Mouse (Mus musculus) kidney, postnatal 25 days (tissue): ENCODE results near the gene Elf2.
"Not testable (repeated sequence)": the region's sequence is repeated elsewhere in the genome, so short reads cannot be mapped to it uniquely, and the experiment has no call there.

Source experiments
- DNase-seq, 2 experiments: peaks; one replicate each; pipeline ENCODE4 v3.0.0; 2021; ENCODE audit warnings: mixed read lengths in 2 of 2

Gene Elf2

DNA sequence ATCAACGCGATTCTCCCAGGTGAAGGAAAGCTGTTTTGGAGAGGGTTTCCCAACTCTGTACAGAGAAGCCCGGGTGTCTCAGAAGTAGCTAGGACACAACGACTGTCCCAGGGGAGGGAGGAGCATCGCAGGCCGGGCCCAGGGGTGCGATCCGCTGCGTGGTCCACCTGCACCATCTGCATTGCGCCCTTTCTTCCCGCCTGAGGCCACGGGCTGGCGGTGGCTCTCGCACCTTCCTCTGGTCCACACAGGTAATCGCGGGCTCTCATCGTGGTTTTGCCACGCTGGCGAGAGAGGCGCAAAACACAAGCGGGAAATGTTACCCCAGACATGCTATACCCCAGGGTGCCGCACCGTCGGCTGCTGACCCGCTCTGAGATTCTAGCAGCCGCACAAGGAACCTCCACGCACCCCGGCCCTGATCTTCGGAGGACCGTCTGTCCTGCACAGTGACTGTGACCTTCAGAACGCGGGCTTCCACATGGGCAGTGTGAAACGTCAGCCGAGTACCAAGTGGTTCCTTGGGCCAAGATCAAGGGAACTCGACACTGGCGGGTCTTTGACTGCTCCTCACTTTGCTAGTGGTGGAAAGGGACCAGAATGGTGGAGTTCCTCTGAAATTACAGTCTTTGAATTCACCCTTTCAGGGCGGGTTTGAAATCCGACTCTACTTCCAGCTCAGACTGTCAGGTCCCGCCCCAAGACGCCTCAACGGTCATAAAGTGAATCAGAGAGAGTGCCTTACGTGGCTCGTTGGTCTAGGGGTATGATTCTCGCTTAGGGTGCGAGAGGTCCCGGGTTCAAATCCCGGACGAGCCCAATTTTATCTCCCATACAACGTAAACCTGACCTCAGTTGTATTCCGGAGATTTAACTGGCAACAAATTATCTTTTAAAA is 18.4 kb upstream of the Elf2 start:
- DNase-seq, result peak in 1 of 2 experiments; percentile 44

DNA sequence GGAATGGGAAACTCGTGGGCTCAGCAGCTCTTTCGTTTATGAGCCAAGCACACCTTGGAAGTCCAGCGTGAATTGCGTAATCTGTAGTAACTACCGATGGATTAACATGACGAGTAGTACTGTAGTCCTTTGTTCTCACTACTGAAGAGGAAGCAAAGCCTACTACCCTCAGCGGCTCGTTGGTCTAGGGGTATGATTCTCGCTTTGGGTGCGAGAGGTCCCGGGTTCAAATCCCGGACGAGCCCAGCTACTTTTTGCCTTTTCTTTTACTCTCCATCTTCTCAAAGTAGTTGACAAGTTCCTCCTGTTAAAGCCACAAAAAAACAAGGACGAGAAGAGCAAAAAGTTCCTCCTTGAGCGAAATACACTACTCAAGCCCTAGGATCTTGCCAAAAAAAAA is 17.7 kb upstream of the Elf2 start:
- DNase-seq, result peak in 1 of 2 experiments; percentile 61

DNA sequence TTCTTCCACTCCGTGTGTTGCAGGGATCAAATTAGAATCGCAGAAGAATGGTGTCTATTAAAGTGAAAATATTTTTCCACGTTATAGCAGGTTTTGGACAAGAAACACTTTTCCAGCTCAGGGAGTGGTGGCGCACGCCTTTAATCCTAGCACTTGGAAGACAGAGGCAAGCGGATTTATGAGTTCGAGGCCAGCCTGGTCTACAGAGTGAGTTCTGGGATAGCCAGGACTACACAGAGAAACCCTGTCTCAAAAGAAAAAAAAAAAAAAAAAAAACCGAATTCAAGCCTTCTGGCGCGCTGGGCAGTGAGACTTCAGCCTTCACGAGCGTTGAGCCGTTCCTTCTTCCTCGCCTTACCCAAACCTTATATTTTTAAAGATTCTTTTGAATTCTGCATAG is 17.2 kb upstream of the Elf2 start:
- DNase-seq, result no peak

DNA sequence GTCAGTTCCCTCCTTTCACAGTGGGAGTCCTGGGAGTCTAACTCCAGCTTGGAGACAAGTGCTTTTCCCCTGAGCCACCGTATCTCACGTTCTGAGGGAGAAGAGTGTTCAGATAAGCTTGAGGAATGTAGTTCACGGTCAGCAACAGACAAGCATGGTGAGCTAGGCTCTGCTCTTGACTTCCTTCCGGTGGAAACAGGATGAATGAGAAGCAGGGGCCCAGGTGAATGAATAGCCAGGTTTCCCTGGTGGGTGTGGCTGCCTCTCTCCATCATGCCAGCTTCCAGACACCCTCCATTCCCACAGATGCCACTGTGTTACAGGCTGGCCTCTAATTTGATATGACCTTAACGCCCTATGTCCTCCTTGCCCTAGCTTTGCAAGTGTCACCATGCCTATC is 16.6 kb upstream of the Elf2 start:
- DNase-seq, result no peak

DNA sequence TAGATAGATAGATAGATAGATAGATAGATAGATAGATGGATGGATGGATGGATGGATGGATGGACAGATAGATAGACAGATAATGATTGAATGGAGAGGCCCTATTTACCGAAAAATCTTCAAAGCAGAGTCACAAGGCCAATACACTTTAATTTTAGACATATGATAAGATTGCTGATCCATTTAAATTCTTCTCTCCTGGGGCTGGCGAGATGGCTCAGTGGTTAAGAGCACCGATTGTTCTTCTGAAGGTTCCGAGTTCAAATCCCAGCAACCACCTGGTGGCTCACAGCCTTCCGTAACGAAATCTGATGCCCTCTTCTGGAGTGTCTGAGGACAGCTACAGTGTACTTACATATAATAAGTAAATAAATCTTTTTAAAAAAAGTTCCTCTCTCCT is 14.5 kb upstream of the Elf2 start:
- not testable (repeated sequence) for DNase-seq

DNA sequence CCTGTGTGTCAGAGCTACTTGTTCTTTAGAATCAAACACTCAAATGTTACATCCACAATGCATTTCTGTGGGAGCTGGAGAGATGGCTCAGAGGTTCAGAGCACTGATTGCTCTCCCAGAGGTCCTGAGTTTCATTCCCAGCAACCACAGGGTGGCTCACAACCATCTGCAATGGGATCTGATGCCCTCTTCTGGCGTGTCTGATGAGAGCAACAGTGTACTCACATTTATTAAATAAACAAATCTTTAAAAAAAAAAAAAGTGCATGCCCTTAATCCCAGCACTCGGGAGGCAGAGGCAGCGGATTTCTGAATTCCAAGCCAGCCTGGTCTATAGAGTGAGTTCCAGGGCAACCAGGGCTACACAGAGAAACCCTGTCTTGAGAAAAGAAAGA is 13.6 kb upstream of the Elf2 start:
- no peak for DNase-seq

DNA sequence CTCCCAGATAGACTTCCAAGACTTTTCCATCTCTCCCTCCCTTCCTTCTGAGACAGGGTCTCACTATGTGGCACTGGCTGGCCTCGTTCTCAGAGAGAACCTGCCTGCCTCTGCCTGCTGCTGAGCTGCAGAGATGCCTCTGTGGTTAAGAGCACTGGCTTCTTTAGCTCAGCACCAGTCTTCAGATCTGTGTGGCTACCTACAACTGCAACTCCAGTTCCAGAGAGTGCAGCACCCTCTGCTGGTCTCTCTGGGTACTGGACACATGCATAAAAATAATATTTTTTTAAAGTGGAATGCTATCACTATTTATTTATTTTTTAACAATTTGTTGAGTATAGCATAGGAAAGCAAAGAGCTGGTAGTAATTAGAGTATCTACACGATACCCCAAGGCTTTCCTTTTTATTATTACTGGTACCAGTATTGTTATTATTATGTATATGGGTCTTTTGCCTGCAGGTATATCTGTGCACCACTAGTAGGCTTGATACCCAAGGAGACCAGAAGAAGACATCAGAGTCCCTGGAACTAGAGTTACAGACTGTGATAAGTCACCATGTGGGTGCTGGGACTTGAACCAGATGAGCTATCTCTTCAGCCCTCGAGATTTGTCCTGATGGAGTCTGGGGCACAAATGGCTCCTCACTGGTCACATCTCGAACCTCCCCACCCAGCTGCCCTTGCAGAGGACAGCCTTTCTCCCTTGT is 13.0 kb upstream of the Elf2 start:
- peak; percentile 61 to 87 for DNase-seq

DNA sequence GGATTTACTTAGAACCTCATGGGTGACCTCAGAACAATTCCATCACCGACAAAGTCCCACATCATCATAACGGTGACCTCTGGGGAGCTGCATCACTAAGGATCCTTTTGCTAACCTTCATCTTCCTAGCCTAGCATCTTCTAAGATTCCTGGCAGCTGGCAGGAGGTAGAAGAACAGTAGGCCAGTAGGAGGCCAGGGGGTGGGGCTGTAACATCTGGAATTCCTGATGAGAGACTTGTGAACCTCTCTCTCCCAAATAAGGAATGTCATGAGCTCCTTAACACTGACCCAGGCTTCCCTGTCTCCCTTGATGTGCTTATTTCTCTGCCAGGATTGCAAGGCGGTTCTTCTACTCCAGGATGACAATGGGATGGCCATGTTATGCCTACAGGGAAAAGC is 10.3 kb upstream of the Elf2 start:
- no peak for DNase-seq

DNA sequence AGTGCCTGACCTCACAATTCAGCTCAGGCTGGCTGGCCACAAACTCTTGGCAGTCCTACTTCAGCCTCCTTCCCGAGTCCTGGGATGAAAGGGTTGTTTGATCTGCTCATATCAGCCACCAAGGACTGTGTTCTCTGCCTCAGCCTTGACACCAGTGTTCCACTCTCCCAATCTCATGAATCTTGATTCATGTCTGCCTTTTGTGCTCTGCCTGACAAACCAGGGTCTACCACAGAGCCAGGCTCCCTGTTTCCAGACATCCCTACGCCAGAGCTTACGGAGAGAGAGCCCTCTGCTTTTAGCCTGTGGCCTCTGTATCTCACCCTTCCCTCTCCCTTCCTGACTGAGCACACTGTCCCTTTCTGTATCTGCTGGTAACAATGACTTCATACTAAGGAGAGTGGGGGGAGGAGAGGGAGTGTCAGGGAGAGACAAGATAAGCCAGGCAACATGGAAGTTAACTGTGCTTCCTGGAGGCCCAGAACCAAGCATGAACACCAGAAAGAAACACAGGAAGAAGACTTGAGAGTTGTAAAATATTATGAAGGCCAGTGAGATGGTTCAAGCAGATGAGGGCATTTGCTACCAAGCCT is 8.3 kb upstream of the Elf2 start:
- DNase-seq, result no peak

DNA sequence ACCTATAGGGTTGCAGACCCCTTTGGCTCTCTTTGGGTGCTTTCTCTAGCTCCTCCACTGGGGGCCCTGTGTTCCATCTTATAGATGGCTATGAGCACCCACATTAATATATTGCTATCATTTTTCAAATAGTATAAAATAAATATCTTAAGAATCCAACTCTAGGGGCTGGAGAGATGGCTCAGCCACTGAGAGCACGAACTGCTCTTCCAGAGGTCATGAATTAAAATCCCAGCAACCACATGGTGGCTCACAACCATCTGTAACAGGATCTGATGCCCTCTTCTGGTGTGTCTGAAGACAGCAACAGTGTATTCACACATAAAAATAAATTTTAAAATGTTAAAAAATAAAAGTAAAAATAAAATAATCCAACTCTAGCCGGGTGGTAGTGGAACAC is 4.6 kb upstream of the Elf2 start:
- not testable (repeated sequence) for DNase-seq

DNA sequence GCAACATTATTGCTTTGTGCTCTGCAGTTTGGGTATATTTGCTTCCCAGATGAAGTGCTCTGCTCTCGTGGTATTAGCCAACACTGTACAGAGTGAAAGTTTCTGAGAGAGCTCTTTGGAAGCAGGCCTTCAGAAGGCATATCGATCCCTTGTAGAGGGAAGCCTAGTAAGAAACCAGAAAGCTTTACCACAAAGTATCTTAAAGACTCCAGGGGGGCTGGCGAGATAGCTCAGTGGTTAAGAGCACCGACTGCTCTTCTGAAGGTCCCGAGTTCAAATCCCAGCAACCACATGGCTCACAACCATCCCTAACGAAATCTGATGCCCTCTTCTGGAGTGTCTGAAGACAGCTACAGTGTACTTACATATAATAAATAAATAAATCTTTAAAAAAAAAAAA is 3.7 kb upstream of the Elf2 start:
- DNase-seq, result not testable (repeated sequence)

DNA sequence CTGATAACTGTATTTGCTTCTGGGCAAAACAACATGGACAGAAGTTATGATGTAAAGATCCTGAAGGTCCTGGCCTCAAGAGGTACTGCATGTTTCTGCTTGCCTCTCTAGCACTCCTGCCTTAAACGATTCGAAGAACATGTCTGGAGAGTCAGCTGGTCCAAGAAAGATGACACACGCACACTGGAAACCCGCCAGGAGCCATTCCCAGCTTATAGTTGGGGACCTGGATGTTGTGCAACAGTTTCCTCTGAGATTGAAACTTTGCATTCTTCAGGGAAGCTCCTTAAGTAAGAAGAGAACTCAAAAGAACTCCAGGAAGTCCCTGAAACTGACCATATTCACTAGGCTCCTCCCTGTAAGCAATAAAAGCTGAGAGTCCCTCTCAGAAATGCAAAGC is 2.8 kb upstream of the Elf2 start:
- DNase-seq, result no peak

DNA sequence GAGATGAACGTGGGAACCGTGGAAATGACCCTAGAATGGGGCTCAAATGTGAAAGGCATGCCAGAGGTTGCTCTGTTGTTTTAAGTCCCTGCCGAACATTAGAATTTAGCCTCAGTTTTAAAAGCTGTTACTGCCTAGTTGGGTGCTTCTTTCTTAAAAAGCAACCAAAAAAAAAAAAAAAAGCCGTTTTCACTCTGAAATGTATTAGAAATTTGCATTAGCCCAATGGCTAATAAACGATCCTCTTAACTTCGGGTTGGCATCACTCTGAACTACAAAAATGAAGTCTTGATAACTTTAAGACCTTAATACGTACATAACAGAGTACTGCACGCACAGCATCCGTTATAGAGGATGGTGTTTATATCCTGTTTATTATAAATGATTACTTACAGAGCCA is 1.7 kb upstream of the Elf2 start:
- no peak for DNase-seq

DNA sequence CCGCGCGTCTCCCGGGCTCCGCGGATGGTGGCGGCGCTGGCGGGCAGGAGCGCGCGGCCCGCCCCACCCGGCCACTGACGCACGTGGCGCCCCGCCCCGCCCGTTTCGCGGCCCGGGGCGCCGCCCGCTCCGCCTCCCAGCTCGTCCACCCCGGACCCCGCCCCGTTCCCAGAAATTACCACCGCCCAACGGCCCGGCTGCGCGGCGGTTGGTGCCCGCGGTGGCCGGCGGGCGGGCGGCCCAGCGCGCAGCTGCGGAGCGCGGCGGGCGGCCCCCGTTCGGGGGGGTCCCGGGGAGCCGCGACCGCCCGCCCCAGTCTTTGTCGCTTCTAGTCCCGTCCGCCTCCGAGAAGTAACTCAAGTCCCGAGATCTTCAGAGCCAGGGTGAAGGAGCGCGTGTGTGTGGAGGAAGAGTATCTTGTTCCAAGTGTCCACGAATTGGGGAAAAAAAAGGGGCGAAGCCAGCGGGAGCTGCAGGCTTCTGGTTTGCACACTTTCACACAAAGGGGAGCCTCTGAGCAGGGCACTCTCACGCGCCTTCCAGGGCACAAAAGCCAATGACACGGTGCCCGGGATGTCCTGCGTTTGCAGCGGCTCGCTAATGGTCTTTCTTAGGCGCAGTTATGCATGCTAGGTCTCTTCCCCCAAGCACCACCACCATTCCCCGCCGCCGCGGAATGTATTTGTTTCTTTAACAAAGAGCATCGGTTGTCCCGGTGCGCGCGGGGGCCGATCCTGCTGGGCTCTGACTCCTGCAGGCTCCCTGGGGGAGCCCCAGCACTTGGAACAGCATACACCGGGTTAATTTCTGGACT is 1.0 kb upstream of the Elf2 start:
- DNase-seq, result peak; percentile 92 to 96

DNA sequence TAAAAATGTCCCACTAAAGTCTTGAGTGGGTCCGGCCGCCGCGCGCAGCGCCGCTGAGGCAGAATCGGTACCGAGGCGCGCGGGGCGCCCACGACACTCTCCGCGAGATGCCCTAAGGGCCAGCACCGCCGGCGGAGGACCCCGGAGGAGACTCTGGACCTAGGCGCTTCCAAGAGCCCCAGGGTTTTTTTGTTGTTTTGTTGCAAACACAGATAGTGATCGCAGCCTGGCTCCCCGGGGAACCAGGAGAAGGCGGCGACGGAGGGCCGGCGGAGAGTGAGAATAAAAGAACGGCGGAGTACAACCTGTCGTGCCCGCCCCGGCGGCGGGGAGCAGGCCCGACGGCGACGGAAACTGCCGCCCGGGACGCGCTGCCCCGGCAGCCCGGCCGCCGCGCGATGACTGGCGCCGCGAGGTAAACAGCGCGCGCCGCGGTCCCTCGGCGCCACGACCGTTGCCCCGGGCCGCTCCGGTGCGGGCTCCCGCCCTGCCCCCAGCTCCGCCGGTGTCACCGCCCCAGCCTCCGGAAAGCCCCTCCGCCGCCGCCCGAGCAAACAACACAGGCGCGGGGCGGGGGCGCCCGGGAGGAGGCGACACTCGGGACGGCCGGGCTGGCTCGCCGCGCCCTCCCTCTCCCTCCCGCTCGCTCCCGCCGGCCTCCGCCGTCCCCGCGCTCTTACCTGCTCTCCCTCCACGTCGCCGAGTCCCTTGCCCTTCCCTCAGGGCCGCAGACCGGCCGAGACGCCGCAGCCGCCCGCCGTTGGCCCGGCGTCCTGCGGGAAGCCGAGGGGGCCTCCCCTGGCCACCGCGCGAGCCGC is 520 bp downstream of the Elf2 start:
- peak; percentile 46 to 75 for DNase-seq

DNA sequence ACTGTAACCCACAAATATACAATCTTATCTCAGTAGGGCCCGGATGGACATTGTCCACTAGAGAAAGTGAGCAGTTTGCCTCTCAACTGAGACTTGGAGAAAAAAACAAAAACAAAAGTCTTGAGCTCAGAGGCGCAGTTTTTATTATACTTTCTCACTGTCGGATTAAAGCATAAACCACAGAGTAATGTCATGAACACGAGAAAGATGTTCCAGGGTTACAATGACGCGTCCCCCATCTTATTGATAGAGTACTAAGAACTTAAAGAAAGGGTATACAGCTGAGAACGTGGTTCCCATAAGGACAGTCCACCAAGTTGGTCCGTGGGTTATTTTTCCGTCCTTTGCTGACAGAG is 1.1 kb downstream of the Elf2 start:
- DNase-seq, result no peak

DNA sequence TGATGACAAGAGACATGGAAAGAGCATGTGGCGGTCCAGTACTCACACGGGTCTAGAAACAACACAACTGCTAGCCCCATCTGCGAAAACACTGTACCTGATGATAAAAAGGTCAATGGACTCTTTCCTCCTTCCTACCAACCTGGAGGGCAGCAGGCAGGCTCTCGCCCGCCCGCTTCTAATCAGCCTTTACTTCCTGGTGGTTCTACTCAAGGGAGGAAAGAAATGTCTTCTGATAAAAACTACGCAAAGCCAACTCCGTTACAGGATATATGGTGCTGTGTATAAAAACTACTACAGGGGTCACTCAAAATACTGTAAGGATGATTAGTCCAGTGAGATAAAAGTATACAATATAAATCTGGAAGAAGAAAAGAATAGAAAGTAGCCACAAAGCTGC is 5.1 kb downstream of the Elf2 start:
- DNase-seq, result no peak

DNA sequence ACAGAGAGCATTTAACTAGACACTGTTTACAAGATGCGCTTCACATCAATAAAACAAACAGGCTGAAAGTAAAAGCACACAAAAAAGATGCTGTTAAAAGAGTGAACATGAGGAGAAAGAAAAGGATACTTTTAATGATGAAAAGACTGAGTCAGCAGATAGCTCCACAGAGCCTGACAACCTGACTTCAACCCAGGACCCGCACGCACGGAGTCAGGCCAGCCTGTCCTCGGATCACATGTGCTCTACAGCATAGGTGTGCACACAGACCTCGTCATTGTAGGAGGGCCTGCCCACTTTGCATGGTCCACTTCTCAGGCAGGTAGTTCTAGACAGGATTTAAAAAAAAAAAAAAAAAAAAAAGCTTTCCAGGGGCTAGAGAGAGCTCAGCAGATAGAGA is 6.5 kb downstream of the Elf2 start:
- DNase-seq, result no peak

DNA sequence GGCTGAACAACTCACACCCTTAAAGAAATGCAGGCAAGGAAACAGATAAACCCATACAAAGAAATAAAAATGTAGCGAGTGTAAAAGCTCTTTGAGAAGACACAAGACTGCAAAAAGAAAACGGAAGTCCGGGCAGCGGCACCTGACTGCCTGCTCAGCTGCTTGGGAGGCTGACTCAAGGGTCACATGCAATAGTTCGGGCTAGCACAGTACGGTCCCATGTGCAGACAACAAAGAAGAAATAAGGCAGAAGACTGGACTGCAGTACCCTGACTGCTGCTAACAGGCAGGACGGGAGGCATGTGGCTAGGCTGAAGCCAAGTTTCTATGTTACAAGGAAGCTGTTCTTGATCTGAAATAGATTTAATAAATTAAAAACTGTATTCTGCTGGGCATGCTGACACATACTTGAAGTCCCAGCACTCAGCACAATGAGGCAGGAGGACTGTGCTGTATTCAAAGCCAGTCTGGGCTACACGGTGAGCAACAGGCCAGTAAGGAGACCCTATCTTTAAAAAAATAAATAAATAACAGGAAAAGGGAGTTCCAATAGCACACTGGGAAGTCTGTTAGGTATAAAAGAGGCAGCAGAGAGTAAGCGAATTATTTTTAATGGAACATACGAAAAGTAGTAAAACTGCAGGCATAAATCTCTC is 7.1 kb downstream of the Elf2 start:
- DNase-seq, result peak; percentile 45 to 78

DNA sequence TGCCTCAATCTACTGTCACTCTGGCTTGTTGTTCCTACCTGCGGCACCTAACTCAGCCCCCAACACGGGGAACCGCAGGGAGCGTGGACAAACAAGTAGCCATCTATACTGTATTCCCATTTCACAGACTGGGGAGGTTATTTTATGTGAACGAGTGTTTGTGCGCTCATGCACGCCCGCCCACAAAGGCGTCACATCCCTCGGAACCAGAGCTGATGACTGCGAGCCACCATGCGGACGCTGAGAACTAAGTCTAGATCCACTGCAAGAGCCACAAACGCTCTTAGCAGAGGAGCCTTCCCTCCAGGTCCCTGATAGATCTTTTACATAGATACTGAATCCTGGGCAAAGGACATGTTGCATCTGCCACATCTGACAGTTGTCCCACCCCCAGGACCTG is 10.4 kb downstream of the Elf2 start:
- DNase-seq, result no peak

DNA sequence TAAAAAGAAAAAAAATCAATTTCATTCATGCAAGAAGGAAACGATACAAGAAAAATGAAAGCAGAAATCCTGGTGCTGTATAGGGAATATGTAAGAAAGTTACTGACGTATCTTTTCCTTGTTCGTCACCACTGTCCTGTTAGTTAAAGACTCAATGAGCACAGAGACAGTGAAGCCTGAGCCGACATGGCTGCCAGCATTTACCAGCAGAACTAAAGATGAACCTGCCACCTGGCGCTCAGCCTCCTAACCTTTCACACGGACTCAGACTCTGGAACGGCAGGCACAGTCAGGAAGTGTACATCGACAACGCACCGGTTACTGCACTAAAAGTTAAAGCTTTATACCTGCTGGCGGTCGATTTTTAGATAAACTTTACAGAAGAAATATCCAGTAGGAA is 11.9 kb downstream of the Elf2 start:
- DNase-seq, result peak; percentile 32 to 61

DNA sequence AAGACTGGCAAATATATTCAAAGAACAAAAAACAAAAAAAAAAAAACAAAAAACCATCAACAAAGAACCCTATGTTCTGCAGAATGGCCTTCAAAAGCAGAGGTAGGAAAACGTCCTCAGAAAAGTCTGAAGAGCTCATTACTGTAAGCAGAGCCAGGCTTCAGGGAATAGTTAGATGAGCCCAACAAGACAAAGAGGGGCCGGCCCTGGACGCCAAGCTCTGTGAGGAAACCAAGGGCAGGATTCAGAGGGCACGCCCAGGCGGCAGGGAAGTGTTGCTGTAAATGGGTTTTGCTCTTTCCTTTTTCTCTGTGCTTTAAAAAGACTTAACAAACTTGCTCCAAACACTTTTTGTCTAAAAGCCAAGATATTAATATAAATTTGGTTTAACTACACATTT is 12.6 kb downstream of the Elf2 start:
- peak; percentile 43 to 57 for DNase-seq
